Mouse (Mus musculus) thymus, adult 2 months (tissue): ENCODE measurements around the gene Ngfr.

Source experiments
- CTCF ChIP-seq: fragments of 200-500 bp; IDR thresholded peaks from 2 replicates; pipeline ENCODE4 v1.5.1; 2012; ENCODE audit warnings: mild to moderate bottlenecking, control low read depth, low read length, moderate library complexity, borderline replicate concordance; ENCODE audit not compliant: control insufficient read depth, poor library complexity, insufficient read depth; ENCODE audit errors: extremely low read depth
- POLR2A ChIP-seq: fragments of 200-500 bp; IDR thresholded peaks from 2 replicates; pipeline ENCODE4 v1.6.1; 2012; ENCODE audit warnings: mild to moderate bottlenecking, low read length, control low read depth, moderate library complexity; ENCODE audit not compliant: control insufficient read depth, poor library complexity, insufficient read depth; ENCODE audit errors: extremely low read depth

DNA sequence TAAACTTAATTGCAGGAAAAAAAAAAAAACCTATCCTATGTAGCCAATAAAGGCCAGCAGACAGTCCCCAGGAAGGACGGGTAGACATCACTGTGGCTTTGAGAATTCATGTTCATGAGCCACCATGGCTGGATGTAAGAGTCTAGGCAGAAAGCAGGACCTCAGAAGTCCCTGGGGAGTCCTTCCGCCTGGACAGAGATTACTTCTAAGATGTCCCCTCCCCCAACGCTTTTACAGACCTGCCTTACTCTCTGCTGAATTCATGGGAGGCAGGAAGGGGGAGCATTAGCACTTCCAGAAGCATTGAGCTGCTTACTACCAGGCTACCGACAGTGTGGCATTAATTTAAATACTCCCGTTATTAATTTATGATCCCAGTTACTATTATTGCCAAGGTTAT, 1.7 kb upstream of the Ngfr start:
- no peak for TF ChIP-seq POLR2A
- TF ChIP-seq CTCF, result no peak
